Mouse (Mus musculus) naive thymus-derived CD4-positive, alpha-beta T cell, adult 2 months (primary cell): Measurements from ENCODE around the gene Thrsp.

Experiments used
- DNase-seq: peaks from one replicate; pipeline ENCODE4 v3.0.0-alpha.2; 2011; ENCODE audit warnings: low read depth

Gene Thrsp

GRCm38 (mm10) chr7:97379304-97379703 is 38.2 kb downstream of the Thrsp start:
- no peak for DNase-seq

- DNase-seq: no peak
Measured at GRCm38 (mm10) chr7:97375906-97376305, 41.6 kb downstream of the Thrsp start.

GRCm38 (mm10) chr7:97375101-97375500 is 42.4 kb downstream of the Thrsp start:
- DNase-seq: no peak

GRCm38 (mm10) chr7:97365887-97366286 is 51.6 kb downstream of the Thrsp start:
- no peak for DNase-seq
